Mouse (Mus musculus) lung, postnatal 10 days (tissue): Measurements from ENCODE around the gene Spop.

Experiments
- DNase-seq: peaks from one replicate; pipeline ENCODE4 v3.0.0; 2021

Spop gene

DNA sequence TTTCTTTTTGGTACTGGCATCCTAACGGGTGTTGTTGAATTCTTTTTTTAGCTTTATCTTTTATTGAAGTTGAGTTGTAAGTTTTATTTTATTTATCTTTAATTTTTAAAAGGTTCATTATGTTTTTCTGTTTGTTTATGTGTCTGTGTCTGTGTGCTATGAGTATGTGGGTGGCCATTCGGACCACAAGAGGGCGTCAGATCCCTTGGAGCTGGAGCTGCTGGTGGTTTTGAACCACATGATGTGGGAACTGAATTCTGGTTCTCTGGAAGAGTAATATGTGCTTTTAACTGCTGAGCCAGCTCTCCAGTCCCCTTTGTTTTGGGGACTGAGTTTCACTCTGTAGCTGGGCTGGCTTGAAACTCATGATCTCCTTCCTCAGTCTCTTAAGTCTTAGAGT lies 9.6 kb downstream of the Spop start:
- no peak for DNase-seq

DNA sequence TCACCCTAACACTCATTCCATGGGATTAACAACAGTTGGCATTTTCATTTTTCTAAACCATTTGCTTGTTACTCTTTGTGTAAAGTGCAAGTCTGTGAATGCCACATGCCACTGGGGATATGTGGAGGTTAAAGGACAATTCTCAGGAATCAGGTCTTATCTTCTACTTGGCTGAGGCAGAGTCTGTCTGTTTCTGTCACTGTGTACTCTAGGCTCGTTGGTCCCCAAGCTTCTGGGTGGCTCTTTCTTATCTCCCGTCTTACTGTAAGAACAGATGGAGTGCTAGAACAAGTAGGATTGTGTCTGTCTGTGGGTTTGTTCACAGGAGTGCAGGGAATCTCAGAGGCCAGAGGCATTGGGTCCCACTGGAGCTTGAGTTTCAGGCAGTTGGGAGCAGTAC lies 17.5 kb downstream of the Spop start:
- DNase-seq: no peak

DNA sequence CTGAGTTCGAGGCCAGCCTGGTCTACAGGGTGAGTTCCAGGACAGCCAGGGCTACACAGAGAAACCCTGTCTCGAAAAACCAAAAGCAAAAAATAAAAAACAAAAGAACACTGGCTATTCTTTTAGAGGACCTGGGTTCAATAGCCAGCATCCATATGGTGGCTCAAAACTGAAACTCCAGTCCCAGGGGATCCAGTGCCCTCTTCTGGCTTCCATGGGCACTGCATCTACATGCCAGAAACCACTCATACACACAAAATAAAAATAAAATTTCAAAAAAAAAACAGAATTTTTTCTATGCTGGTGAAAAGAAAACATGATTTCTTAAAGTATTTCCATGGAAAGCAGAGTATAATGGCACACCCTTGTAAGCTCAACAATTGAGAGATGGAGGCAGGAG lies 18.3 kb downstream of the Spop start:
- peak; percentile 53 for DNase-seq

DNA sequence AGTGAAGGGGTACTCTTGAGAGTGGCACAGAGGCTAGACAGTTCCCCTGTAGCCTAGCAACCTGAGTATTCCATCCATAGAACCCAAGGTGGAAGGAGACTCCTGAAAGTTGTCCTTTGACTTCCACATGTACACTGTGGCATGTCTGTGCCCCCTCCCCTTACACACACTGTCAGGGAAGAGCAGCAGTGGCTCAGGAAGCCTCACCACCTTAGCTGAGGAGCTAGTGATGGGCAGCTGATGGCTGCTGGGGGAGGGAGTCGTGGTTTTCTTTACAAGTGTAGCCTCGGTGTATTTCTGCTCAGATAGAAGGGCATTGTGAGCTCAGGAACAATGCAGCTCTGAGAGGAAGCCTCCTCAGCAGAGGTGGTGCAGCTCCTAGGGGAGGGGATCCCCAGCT lies 31.5 kb downstream of the Spop start:
- DNase-seq: no peak

DNA sequence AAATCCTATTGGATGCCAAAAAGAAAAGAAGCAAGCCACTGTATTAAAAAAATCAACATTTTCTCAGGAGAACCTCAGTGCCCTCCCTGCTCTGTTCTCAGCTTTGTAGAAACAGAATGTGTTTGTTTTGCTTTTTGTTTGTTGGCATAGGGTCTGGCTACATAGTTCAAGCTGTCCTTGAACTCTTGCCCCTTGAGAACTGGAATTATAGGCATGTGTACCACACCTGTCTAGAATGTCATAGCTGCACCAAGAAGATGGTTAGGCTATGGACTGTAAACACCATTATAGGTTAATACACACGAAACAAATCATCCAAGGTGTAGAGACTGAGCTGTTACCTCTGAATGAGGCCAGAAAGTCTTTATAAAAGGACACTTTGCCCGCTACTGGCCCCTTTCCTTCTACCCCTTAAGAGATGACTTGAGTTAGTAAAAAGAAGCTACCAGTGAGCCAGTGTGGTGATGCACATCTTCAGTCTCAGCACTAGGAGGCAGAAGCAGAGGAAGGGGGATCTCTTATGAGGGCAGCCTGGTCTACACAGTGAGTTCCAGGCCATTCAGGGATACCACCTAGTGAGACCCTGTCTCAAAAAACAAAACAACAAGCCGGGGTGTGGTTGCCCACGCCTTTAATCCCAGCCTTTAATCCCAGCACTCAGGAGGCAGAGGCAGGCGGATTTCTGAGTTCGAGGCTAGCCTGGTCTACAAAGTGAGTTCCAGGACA lies 32.9 kb downstream of the Spop start:
- no peak for DNase-seq

DNA sequence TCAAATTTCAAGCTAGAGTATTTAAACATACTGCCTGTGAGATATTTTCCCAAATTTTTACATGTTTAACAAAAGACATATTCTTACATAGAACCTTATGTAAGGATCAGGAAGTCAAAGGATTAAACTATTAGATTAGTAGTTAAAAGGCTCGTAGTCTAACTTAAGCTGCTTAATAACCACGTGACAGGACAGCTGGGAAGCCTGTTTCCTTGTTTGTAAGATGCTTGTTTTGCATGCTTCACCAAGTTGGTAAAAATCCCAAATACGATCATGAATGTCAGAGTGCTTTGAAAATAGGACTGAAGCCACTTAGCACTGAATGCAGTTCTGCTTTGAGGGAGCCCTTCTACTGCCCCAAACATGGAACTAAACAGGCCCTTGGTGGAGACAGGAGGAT lies 34.5 kb downstream of the Spop start:
- no peak for DNase-seq

DNA sequence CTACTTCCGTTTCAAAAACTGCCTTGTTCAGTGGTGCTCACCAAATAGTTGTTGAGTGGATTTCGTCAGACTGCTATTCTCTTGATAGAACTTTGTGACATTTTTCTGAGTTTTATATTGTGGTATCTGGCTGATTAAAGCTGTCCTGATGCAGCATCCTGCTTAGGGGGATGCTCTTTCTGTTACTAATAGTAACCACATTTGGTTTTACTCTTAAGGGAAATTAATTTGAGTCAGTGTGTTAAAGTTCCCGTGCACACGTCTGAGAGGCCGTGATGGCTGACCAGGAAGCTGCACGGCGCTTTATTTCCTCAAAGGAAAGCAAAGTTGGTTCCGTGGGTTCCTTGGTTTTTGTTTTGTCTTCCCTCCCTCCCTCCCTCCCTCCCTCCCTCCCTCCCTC lies 41.5 kb downstream of the Spop start:
- DNase-seq: no peak

DNA sequence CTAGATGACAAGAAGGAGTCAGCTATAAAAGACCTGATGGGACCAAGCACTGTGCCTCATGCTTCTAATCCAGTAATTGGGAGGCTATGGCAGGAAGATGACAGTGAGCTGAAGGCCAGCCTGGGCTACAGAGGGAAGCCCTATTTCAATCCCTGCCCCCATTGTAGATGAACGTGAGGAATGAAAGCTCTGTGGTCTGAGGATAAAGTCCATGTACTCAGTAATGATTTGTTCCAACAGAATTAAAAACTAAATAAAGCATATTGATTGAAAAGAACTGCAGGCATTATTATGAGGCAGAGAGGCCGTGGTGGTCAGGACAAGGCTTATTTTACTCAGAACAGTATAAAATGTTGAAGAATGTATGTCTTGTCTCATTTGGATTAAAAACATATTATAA lies 47.0 kb downstream of the Spop start:
- DNase-seq: no peak

DNA sequence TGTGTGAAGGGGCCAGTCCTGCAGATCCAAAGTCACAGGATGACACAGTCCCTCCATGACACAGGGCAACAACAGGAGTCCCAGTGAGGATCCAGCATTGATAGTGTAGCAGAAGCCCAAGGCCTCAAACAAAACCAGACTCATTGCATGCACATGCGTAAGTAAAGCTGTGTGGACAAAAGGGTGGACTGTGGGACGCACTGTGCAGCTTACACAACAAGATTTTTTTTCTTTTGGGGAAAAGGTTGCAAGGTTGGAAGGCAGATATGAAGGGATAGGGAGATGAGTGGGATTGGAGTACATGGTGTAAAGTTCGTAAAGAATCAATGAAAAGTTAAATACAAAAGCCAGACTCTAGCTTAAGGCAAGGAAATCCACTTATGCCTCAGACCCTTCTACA lies 48.3 kb downstream of the Spop start:
- DNase-seq: no peak

DNA sequence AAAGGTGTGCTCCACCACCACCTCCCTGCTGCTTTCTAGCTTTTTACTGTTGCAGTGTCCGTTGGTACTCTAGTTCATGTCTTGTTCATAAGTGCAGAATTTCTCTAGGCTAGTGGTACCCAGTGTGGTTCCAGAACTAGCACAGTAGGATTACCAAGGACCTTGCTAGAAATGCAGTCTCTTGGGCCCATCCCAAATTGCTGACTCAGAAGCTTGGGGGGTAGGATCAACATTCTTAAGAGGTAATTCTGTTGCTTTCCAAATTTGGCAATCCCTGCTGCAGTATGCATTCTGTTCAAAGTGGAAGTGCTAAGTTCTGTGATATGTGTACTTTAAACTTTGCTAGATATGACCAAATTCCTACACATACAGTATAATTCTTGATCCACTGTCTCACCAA lies 53.9 kb downstream of the Spop start:
- peak; percentile 16 for DNase-seq

DNA sequence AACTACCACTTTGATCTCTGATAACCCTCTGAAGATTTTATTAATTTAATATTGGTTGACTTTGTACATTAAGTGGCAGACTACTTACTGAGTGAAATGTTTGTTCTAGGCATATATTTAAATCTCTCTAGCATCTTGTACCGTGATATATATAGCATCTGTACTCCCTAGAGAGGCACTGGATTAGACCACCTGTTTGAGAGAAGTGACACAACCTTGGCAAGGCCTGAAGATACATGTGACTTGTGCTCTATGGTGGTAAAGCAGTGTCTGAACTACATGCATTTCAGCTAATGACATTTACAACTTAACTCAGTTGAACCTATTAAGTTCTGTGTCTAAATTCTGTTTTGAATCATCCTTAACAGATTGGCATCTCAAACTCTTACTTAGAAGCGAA lies 59.1 kb downstream of the Spop start:
- DNase-seq: no peak

DNA sequence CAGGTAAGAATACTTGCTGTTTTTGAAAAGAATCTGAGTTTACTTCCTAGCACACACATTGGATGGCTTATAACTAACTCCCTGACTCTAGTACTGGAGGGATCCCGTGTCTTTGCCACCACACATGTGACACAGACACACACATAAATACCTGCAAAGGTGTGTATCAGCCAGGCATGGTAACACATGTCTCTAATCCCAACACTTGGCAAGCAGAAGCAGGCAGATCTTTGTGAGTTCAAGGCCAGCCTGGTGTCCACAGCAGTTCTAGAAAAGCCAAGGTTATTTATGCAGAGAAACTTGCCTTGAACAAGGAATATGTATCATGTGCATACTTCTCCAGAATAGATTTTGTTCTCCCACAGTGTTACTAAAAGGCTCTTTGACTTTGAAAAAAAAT lies 59.6 kb downstream of the Spop start:
- DNase-seq: no peak

DNA sequence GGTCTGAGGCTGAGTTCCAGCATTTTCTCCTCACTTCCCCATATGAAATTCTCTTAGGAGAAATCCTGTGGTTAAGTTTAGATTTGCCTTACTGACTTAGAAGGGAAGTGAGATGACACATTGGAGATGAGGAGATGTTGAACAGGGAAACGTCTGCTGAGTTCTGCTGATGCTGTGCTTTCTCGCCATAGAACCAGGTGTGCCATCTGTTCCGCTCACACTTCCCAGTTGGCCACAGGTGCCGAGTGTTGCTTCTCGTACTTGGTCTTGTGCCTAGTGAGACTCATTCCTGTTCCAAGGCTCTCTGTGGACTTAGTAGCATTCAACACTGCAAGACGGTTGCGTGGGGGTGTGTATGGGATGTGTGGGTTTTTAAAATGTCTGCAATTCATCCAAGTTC lies 62.4 kb downstream of the Spop start:
- DNase-seq: no peak

DNA sequence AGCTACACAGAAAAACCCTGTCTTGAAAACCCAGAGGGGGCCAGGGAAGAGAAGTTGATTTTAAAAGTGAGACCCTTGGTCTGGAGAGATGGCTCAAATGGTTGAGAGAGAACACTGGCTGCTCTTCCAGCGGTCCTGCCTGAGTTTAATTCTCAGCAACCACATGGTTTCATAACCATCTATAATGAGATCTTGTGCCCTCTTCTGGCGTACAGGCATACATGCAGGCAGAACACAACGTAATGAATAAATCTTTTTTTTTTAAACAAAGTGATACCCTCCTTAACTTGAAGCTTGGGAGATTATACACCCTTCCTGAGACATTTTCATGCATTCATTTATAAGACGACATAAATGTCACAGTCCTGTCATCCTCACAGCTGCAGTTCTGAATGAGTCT lies 65.6 kb downstream of the Spop start:
- DNase-seq: no peak

DNA sequence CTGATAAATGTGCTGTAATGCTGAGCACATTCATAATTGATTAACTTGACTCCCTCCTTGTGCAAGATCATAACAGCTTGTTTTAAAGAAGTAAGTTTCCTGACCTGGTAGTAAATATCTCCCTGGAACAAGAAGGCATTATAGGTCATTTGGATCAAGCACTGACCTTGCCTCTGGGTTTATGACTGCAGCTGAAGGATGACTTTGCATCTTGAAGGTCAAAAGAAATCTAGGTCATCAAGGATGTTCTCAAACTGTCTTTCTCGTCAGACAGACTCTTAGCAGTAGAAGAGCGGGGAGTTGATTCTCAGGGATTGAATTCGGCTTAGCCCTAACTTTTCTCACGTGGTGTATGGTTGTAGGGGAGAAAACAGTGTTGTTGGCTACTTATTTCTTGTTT lies 66.8 kb downstream of the Spop start:
- DNase-seq: no peak

DNA sequence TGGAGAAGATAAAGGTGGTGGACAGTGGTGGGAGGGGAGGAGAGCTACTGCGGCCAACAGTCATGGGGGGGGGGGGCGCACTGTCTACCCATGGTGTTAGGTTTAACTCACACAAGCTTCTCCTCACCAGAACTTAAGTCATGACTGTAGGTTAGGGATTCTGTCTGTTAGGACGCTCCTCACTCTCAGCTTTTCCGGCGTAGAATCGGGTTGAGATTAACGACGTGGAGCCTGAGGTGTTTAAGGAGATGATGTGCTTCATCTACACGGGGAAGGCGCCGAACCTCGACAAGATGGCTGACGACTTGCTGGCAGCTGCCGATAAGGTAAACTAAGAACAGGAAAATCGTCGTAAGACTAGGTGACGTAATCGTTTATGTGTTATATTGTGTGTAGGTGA lies 71.8 kb downstream of the Spop start:
- DNase-seq: no peak

DNA sequence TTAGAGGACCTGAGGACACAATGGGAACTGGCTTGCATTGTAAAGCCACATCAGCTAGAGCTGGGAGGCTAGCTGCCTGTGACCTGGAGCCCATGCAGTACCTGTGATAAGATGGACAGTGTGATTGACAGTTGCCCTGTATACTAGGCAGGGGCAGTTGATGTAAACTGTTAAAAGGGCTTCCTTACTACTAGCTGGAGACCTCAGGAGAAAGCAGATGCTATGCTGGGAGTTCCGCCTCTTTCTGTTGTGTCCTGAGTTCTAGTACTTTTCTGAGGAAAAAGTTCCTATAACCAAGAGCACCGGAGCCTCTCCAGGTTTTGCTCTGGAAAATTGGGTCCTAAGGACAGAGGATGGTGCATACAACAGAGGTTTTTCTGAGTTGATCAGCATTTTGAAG lies 73.4 kb downstream of the Spop start:
- no peak for DNase-seq

DNA sequence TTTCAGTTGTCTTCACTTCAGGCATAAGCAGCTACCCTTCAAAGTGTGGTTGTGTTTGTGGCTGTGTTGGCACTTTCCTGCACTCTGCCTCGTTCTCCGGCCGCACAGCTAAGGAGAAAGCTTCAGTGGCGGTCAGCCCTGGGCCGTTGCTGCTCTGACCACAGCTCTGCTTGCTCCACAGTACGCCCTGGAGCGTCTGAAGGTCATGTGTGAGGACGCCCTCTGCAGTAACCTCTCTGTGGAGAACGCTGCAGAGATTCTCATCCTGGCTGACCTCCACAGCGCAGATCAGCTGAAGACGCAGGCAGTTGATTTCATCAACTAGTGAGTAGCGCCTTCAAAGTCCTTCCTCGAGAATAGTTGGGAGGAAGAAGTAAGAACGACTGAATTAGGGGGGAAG lies 76.2 kb downstream of the Spop start:
- DNase-seq: no peak

DNA sequence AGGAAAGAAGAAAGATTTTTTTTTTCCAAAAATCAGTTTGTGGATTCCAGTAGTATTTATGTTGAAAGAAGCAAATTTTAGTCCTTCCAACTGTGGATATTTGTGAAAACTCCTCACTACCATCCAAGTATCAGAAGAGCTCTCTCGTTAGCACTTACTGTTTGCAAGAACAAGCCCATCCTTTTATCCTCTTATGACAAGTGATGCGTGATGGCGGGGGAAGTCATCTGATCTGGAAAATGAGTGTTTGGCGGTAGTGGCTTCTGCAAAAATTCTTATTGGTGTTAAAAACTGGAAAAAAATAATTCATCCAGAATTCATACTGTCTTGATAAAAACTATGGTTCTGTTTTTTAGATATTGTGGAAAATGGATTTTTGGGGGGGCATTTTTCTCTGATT lies 78.4 kb downstream of the Spop start:
- DNase-seq: no peak

DNA sequence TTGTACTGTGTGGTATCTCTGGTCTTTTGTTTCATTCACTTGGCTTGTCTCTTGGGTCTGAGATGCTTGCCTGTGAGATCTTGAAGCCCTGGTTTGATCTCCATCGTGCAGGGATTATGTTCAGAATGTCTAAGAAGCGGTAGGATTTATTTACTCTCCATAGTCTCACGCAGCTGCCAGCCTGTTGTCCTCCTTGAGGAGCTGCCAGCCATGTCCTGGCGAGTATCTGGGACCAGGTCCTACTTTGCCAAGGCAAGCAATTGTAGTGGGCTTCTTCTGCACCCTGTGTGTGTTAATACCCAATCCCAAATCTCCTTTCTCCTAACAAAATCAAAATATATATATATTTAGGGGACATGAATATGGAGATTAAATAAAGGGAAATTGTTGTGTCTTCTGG lies 79.1 kb downstream of the Spop start:
- no peak for DNase-seq

DNA sequence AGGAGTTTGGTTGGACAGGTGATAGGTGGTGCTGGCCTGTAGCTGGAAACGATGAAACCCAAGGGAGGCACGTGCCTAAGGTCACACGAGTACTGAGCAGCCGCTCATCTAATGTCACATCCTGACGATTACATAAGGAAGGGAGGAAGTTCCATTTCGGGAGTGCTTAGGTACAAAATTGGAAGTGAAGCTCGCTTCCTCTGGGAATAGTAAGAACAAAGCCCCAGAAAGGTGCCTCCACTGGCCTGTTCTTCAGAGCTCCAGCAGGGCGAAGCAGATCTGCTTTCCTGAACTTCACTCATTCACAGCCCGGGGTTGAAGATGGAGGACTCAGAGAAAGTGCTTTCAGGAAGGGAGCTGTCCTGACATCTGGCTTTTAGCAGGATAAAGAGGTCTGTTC lies 80.1 kb downstream of the Spop start:
- no peak for DNase-seq

DNA sequence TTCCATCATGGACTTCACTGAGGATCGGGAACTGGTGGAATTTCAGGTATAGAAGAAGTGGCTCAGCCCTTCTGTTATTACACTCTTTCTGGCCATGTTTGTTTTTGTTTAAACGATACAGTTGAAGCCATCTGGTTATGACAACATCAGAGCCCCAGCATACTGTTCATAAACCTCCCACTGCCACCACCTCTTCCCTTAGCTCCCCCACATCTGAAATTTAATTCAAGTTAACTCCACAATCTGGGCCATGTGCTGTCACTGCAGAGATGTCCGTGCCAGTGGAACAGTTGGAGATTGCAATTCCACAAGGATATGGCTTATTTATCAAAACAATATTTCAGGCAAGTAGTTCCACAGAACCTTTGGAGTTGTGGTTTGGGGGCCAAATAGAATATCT lies 80.5 kb downstream of the Spop start:
- DNase-seq: no peak

DNA sequence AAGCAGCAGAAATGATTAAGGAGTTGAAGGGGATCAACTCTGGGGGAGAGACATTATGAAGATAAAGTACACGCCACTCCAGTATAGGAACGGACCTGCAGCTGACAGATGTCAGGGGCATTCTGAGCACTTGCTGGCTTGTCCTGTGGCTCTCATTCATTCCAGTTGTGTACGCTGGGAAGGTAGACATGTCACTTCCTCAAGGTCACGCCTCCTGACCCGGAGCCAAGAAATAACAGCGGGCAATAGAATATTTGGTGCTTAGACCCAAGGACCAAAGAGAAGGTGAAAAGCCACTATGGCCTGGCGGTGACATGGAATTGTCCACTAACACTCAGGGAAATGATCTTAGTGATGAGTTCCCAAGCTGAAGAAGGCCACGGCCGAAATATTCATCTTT lies 82.0 kb downstream of the Spop start:
- DNase-seq: no peak

DNA sequence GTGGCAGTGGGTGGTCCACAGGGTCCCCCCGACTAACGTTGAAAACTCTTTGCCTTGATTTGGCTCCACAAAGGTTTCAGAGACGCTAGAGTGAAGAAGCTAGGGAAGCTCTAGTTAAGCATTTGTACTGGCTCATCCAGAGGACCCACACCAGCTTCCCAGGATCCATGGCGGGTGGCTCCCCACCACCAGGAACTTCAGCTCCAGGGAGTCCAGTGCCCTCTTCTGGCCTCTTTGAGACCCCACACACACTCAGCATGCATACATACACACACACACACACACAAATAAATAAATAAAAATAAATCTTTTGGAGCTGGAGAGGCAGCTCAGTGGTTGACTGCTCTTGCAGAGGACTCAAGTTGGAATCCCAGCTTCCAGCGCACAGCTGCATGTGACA lies 84.0 kb downstream of the Spop start:
- DNase-seq: no peak

DNA sequence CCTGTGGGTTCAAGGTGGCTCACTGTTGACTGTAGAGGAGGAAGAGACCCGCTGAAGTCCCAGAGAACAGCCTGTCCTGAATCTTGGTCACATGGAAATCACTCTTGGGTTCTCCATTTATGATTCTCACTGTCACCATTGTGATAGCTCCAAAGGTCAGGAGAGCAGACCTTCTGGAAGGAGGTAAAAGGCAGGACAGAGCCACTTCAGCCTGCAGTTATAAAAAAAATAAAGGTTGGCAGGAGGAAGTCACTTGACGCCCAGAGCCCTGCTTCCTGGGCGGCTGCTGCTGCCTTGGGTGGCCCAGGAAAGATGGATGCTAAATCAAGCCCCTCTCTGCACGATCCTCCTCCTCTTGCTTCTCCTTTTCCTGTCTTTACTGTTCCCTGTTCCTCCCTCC lies 86.5 kb downstream of the Spop start:
- no peak for DNase-seq

DNA sequence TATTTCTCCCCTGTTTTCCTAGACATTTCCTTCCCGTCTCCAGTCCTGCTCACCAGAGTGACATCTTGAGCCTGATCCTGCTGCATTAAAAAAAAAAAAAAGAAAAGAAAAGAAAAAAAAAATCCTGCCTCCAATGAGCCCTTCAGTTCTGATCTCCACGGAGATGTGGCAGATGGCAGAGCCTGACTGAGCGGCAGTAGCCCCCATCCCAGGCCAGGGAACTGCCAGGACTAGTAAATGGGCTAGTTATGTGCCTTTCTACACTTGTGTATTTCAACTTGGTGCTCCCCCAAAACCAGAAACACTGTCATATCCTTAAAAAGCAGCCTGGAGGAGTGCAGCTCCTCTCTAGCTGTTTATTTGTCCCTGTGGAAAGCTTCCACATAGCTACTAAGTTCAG lies 87.0 kb downstream of the Spop start:
- no peak for DNase-seq
